Mouse (Mus musculus) heart, embryonic 14.5 days (tissue): Measurements from ENCODE around the gene Cgnl1. TPM values are rescaled to one million over a fixed set of nuclear protein-coding genes. Genes with fewer than 3 reads are reported as not detected.
A peak's percentile ranks its signal among the peaks of the same experiment; 100 is the strongest.

ENCODE experiments used
- ATAC-seq: fragments of 200-750 bp; cut with Nextera tagmentation; 2 replicates; pipeline ENCODE4 v1.8.0; 2017; ENCODE audit warnings: low read depth, moderate TSS enrichment; ENCODE audit not compliant: insufficient number of reproducible peaks, insufficient read depth, low FRiP score
- H3K27ac ChIP-seq, 2 experiments: fragments of 200-500 bp in 1 of 2; fragments of 300-500 bp in 1 of 2; sonication (generic) in 1 of 2; replicated peaks in 1 of 2; 2 replicates each; pipeline ENCODE4 v1.5.1; 2012 to 2014; ENCODE audit warnings: low read depth in 2 of 2, low read length in 2 of 2, control low read depth in 1 of 2, mild to moderate bottlenecking in 1 of 2, mixed read lengths in 1 of 2; ENCODE audit not compliant: control insufficient read depth in 1 of 2, insufficient read depth in 1 of 2
- H3K27me3 ChIP-seq: fragments of 300-500 bp; sonication (generic); 2 replicates; pipeline ENCODE4 v1.6.1; 2014; ENCODE audit warnings: mild to moderate bottlenecking, low read length, control low read depth; ENCODE audit not compliant: control insufficient read depth, insufficient read depth
- H3K36me3 ChIP-seq: fragments of 300-500 bp; sonication (generic); 2 replicates; pipeline ENCODE4 v1.6.1; 2014; ENCODE audit warnings: mild to moderate bottlenecking, control low read depth, low read length, mixed read lengths; ENCODE audit not compliant: control insufficient read depth, insufficient read depth
- H3K4me1 ChIP-seq, 2 experiments: fragments of 200-500 bp in 1 of 2; fragments of 300-500 bp in 1 of 2; sonication (generic) in 1 of 2; 2 replicates each; pipeline ENCODE4 v1.6.1; 2012 to 2014; ENCODE audit warnings: low read length in 2 of 2, control low read depth in 1 of 2, mixed read lengths in 1 of 2; ENCODE audit not compliant: control insufficient read depth in 2 of 2, insufficient read depth in 2 of 2
- H3K4me2 ChIP-seq: fragments of 300-500 bp; sonication (generic); 2 replicates; pipeline ENCODE4 v1.6.1; 2014; ENCODE audit warnings: mild to moderate bottlenecking, low read length
- H3K4me3 ChIP-seq, 2 experiments: fragments of 200-500 bp in 1 of 2; fragments of 300-500 bp in 1 of 2; sonication (generic) in 1 of 2; 2 replicates each; pipeline ENCODE4 v1.5.1; 2012 to 2014; ENCODE audit warnings: low read length in 2 of 2, mild to moderate bottlenecking in 2 of 2, control low read depth in 1 of 2, low read depth in 1 of 2, moderate library complexity in 1 of 2; ENCODE audit not compliant: control insufficient read depth in 1 of 2, insufficient read depth in 1 of 2
- H3K9ac ChIP-seq: fragments of 300-500 bp; sonication (generic); 2 replicates; pipeline ENCODE4 v1.6.1; 2014; ENCODE audit warnings: mild to moderate bottlenecking, low read length
- H3K9me3 ChIP-seq: fragments of 300-500 bp; sonication (generic); 2 replicates; pipeline ENCODE4 v1.6.1; 2016; ENCODE audit warnings: low read length, control low read depth; ENCODE audit not compliant: control insufficient read depth
- WGBS: fragments of 180-500 bp; shearing (Covaris S2); extraction: QIAGEN DNeasy Blood & Tissue Kit; methylation state at CpG from one replicate; pipeline ENCODE4 v1.1.7; 2014; 5-methylcytosine and 5-hydroxymethylcytosine counted together
- polyA plus RNA-seq: library from polyadenylated mRNA; unstranded; fragments of >200 nt; fragmentation: Nextera tagmentation; extraction: Ambion mirVana; gene quantifications from 2 replicates; pipeline ENCODE4 v1.2.1, GENCODE M21; 2014

The Cgnl1 gene
- polyA plus RNA-seq, 1 experiment from 2014 or later = 37.6 TPM

DNA sequence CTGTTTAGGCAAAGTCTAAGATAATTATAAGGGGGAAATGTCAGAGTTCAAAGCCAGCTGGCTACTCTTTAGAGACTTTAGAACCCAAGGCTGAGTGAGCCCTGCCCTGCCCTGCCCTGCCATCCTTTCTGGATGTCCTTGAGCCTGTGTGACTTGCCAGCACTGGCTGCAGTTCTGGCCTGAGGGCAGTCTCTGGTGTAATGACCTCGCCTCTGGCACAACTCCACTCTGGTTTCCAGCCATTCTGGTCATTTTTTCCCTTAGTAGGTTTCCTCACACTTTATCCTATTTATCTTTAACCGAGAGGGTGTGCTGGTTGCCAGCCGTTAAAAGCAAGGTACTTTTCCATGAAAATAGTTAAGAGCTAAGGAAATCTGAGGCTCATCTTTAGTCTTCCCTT, 45.3 kb downstream of the Cgnl1 start:
- WGBS = 64% methylated on average over 3 of the region's 3 CpGs
- no peaks in the 10 kb centered on the region for H3K27me3 ChIP-seq

DNA sequence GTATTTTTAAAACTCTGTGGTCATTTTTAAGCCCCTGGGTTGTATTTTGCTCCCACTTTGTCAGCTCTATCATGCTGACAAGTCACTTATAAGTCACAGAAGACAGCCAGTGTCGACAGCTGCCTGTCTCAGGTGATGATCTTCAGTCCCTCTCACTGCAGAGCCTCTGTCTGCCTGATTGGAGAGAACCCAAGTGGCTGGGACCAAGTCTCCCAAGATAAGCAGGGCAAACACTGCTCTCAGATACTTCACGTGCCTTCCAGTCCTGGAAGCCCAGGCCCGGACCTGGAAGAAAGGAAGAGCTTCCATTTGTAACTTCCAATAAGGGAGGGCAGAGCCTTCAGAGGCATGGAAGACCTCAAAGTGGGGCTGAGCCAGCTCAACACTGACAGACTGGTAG, 49.0 kb downstream of the Cgnl1 start:
- Histone ChIP-seq H3K4me2 (peak overlapping the region; percentile 12; the same call in 1 of the 2 replicates), H3K27me3 (no peaks in the 10 kb centered on the region), H3K4me1 (peaks cover 43 to 64% of the 10 kb centered on the region in 2 experiments), H3K27ac (peak overlapping the region; percentile 52 to 65), H3K36me3 (peaks cover 38% of the 10 kb centered on the region), H3K9ac (peak overlapping the region; percentile 46; the same call in 1 of the 2 replicates), H3K4me3 (no peak overlapping the region), H3K9me3 (no peaks in the 10 kb centered on the region)
- 5% methylated on average over 3 of the region's 3 CpGs for WGBS
- ATAC-seq = peak; percentile 51; the same call in 1 of the 2 replicates

More for the DNA sequence above, 45.3 kb downstream of the Cgnl1 start:
- ATAC-seq = no peak
- Histone ChIP-seq H3K4me3 (no peak overlapping the region), H3K9ac (no peak overlapping the region), H3K4me2 (no peak overlapping the region), H3K27ac (no peak overlapping the region), H3K9me3 (no peaks in the 10 kb centered on the region), H3K36me3 (peaks cover 34% of the 10 kb centered on the region), H3K4me1 (peaks cover 25 to 44% of the 10 kb centered on the region in 2 experiments)

DNA sequence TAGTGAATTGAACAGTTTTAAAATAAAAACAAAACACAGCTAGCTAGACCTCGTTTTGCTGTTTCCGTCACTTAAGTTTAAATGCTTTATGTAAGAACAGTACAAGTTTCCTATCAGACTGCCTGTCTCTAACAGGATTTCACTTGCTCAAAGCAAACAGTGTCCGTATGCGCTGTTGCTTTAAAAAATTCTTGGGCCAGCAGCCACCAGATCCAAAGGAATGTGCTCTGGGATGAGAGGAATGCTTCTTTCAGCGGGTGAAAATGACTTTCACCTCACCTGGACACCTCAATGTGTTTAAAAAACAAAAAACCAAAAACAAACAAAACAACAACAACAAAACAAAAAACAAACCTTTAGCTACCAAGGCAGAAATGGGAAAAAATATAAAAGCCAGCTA, 54.4 kb downstream of the Cgnl1 start:
- peak overlapping the region; percentile 42 for H3K4me2 ChIP-seq
- ATAC-seq = peak; percentile 59; the same call in 1 of the 2 replicates
- H3K36me3 ChIP-seq = peaks cover 43% of the 10 kb centered on the region
- H3K4me1 ChIP-seq = peaks cover 37 to 60% of the 10 kb centered on the region in 2 experiments
- peak overlapping the region; percentile 58 to 78; a peak in 3 of 4 replicates for H3K27ac ChIP-seq
- 14% methylated on average over 5 of the region's 5 CpGs for WGBS
- H3K27me3 ChIP-seq = no peaks in the 10 kb centered on the region
- H3K9me3 ChIP-seq = no peaks in the 10 kb centered on the region
- no peak overlapping the region for H3K4me3 ChIP-seq
- H3K9ac ChIP-seq = peak overlapping the region; percentile 10; the same call in 1 of the 2 replicates

DNA sequence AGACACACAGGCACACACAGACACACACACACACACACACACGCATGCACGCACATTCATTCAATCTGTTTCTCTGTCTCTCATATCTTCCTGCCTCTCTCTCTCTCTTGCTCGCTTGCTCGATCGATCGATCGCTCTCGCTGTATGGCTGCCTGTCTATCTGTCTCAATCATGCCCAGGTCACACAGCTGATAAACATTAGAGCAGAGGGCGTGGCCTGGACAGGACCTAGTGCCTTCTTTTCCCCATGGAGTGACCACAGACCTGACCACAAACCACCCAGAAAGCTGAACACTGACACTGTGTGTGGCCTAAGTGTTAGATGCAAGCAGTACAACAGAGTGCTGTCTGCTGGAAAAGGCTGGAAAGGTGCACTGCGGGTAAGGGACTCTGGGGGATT, 60.6 kb downstream of the Cgnl1 start:
- H3K4me1 ChIP-seq = peaks cover 17 to 28% of the 10 kb centered on the region in 2 experiments
- H3K4me2 ChIP-seq = no peak overlapping the region
- no peaks in the 10 kb centered on the region for H3K9me3 ChIP-seq
- no peak overlapping the region for H3K4me3 ChIP-seq
- peaks cover 33% of the 10 kb centered on the region for H3K36me3 ChIP-seq
- no peak for ATAC-seq
- no peak overlapping the region for H3K9ac ChIP-seq
- WGBS = 75% methylated on average over 10 of the region's 10 CpGs
- H3K27me3 ChIP-seq = no peaks in the 10 kb centered on the region
- peak overlapping the region; percentile 24 to 49 for H3K27ac ChIP-seq

DNA sequence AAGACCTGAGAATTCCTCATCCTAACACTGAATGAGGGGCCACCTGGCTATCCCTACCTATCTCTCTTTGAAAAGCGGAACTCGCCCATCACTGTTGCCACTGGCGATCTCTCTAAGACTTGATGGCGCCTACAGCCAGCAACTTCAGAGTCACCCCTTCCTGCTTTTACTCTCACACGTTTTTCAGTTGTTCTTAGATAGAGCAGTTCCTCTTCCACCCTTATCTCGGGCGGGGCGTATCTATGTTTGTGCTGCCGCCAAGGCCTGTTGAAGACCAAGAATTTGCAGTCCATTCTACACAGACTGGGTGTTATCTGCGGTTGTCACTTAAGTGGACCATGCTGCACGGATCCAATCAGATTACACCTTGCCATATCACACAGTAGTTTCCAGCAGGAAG, 62.2 kb downstream of the Cgnl1 start:
- H3K4me2 ChIP-seq = peak overlapping the region; percentile 15; the same call in 1 of the 2 replicates
- ATAC-seq = peak; percentile 85

DNA sequence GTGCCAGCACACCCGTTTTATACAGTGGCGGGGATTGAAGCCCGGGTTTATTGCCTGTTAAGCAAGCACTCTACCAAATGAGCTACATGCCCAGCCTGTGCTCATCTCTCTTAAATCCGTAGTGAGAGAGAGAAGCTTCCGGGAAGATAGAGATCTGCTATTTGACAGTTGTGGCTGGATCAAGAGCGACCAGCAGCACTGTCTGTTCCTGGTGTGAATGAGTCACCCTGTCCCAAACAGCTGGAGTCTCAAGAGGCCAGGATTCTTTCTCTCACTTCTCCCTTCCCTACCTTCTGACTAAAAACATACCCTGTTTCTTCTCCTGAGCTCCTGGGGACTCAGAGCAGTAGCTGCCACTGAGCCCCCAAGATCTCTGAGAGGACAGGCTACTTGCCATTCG, 63.4 kb downstream of the Cgnl1 start:
- H3K4me1 ChIP-seq = peaks cover 17 to 29% of the 10 kb centered on the region in 2 experiments
- no peak overlapping the region for H3K4me3 ChIP-seq
- 75% methylated on average over 7 of the region's 7 CpGs for WGBS
- no peak overlapping the region for H3K4me2 ChIP-seq
- H3K27ac ChIP-seq = no peak overlapping the region
- H3K9me3 ChIP-seq = no peaks in the 10 kb centered on the region
- ATAC-seq = no peak
- no peak overlapping the region for H3K9ac ChIP-seq
- H3K36me3 ChIP-seq = peaks cover 32% of the 10 kb centered on the region
- H3K27me3 ChIP-seq = no peaks in the 10 kb centered on the region

More for the DNA sequence above, 62.2 kb downstream of the Cgnl1 start:
- WGBS = 6% methylated on average over 11 of the region's 11 CpGs
- Histone ChIP-seq H3K4me3 (no peak overlapping the region), H3K9ac (no peak overlapping the region), H3K36me3 (peaks cover 33% of the 10 kb centered on the region), H3K9me3 (no peaks in the 10 kb centered on the region), H3K27ac (peak overlapping the region; percentile 31 to 58; a peak in 1 of 4 replicates), H3K4me1 (peaks cover 17 to 28% of the 10 kb centered on the region in 2 experiments), H3K27me3 (no peaks in the 10 kb centered on the region)

DNA sequence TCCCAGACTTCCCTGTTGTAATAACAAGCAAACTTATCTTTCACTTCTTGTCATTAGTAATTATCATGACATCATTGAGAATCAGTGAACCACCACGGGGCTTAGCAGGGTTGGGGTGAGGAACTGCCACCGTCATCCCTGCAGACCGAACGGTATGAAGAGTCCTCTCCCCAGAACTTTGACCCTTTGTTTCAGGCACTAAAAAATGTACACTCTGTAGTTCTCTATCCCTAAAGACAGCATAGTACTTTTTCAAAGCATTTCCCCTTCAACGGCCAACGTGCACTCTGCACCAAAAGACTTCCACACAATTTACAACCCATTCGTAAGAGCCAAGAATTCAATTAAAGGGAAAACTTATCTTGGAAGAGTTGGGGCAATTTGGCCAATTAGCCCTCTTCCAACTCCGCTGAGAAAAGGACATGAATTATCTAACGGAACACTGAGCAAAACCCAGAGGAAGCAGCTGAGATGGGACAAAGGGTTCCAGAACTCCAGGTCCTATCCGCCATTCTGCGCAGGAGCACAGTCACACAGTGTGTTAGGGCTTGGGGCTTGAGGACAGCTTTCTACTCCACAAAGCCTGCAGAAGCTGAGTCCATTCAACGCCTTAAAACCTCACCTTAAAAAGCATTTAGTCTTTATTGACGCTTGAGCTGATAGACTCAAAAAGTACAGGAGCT, 66.9 kb downstream of the Cgnl1 start:
- no peak overlapping the region for H3K27ac ChIP-seq
- WGBS = 76% methylated on average over 13 of the region's 13 CpGs
- H3K36me3 ChIP-seq = peaks cover 29% of the 10 kb centered on the region

More for the DNA sequence above, 66.9 kb downstream of the Cgnl1 start:
- Histone ChIP-seq H3K4me3 (no peak overlapping the region), H3K4me1 (peaks cover 18 to 30% of the 10 kb centered on the region in 2 experiments), H3K27me3 (no peaks in the 10 kb centered on the region), H3K4me2 (no peak overlapping the region), H3K9ac (no peak overlapping the region), H3K9me3 (no peaks in the 10 kb centered on the region)
- ATAC-seq = no peak
